Mouse (Mus musculus): ENCODE results near the gene Pik3ip1.
A peak's percentile ranks its signal among the peaks of the same experiment; 100 is the strongest.

Gene Pik3ip1

DNA sequence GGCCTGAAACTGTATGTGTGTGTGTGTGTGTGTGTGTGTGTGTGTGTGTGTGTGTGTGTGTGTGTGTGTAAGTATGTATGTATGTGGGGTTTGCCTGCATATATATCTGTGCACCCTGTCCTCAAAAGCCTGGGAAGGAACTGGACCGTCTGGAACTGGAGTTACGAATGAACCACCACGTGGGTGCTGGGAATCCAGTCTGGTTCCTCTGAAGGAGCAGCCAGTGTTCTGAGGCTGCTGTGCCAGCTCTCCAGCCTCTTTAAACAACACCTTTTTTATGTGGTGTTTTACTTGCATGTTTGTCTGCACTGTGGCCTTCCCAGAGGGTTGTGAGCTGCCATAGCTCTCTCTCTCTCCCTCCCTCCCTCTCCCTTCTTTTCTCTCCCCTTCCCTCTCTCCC, 6.4 kb downstream of the Pik3ip1 start:
- no peak for DNase-seq (ENCODE audit: low read depth, low spot score)

DNA sequence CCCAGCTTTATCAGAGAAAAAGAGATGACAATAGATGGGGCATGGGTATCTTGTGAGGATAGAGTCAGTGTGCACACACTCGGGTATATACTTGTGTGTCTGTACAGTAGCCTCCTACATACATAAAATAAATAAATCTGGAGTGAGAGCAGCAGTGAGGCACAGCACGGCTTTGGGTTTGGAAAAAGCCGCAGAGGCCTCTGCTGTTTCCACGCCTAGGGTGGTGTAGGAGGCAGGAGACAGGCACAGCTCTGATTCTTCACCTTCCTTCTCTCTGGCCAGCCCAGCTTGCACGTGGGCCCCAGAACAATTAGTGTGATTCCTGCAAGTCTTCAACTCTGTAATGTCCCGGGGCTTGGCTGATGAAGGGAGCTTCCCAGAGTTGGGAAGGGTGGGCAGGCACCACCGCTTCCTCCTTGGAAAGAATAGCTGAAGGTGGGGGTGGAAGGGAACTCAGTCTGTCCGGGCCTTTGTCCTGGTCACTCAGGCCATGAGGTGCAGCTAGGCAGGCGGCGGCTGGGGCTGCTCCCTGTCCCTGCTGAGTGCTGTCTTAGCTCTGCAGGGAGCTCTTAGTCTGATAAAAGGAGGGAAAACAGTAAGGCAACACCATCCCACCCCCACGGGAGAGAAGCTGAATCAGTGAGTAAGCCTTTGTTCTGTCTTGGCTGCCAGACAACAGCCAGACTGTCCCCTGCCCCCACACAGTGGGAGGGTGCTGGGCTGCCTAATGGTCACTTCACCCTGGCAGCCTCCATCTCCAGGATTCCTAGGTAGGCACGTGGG, 7.2 kb downstream of the Pik3ip1 start:
- peak; percentile 76 for DNase-seq (ENCODE audit: low read depth, low spot score)

GRCm38 (mm10) chr11:3337961-3338360, 7.8 kb downstream of the Pik3ip1 start:
- DNase-seq (ENCODE audit: low read depth, low spot score): no peak

DNA sequence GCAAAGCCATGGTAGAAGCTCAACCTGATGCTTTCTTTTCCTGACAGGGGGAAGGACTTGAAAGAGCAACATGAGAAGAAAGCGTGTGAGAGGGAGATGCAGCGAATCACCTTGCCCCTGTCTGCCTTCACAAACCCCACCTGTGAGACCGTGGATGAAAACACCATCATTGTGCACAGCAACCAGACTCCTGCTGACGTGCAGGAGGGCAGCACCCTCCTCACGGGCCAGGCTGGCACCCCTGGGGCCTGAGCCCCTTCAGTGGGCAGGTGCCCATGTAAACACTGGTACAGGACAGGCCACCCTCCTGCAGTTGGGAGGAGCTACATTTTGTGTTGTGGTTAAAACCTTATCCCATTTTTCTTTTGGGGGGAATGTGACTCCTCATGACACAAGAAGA, 11.3 kb downstream of the Pik3ip1 start:
- DNase-seq (ENCODE audit: low read depth, low spot score): no peak

DNA sequence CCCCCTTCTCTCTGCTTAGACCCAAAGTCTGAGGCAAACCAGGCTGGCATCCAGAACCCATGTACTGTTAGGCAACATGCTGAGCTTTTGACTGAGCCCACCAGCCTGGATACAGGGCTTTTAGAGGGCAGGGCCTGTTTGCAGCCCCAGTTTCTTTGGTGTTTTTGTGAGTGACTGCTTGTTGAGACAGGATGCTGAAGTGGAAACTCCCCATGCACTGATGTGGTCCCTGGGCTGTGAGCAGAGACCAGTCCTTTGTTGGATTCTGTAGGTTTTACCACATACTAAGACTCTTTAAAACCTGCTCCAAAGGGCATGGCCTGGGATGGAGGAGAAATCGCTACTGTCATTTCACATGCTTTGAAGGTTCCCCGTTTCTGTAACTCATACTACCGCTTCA, 14.7 kb downstream of the Pik3ip1 start:
- DNase-seq (ENCODE audit: low read depth, low spot score): no peak

- no peak for DNase-seq (ENCODE audit: low read depth, low spot score)
These were observed 16.1 kb downstream of the Pik3ip1 start for GRCm38 (mm10) chr11:3346351-3346750.

DNA sequence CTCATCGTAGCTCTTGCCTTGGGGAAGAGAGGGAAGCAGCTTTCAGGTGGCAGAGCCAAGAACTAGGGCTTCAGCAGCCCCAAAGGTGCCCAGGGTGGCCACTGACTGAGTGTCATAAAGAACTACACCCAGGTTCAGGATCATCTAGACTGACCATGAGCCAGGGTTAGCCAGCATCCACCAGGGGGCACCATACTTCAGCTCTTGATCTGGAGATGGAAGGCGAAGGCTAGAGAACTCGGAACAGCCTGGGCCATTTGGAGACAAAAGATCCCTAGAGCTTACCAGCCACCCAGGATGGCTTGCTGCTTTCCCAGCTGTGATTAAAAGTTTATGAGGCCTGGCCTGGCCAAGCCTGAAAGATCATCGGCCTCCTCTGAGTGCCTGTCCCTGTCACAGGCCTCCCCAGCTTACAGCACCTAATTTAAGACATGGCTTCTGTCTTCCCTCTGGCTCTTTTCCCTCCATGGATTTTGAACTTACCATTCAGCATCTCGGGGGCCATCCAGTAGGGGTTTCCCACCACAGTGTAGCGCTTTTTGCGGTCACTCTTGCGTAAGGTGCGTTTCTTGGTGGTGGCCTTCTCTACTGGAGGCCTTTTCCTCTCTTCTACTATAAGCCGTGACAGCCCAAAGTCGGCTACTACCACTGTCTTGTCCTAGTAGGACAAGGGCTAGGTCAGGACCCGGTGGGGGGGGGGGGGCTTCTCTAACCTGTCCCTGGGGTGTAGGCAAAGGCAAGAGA, 17.1 kb downstream of the Pik3ip1 start:
- peak; percentile 95 for DNase-seq (ENCODE audit: low read depth, low spot score)

DNA sequence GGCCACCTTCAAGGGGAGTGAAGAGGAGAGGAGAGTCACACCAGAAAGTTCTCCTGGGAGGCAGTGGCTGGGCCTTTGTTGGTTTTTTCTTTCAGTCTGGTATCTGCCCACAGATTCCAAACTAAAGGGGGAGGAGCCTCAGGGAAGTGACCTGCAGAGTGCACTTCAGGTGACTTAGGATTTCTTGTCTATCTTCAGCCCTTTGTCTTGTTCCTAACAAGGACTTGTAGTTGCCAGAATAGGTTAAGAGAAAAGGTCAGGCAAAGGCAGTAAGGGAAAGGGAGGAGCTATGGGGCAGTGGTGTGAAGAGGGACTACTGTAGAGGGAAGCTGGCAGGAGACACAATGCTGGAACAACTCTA, 17.6 kb downstream of the Pik3ip1 start:
- DNase-seq (ENCODE audit: low read depth, low spot score): peak; percentile 42

DNA sequence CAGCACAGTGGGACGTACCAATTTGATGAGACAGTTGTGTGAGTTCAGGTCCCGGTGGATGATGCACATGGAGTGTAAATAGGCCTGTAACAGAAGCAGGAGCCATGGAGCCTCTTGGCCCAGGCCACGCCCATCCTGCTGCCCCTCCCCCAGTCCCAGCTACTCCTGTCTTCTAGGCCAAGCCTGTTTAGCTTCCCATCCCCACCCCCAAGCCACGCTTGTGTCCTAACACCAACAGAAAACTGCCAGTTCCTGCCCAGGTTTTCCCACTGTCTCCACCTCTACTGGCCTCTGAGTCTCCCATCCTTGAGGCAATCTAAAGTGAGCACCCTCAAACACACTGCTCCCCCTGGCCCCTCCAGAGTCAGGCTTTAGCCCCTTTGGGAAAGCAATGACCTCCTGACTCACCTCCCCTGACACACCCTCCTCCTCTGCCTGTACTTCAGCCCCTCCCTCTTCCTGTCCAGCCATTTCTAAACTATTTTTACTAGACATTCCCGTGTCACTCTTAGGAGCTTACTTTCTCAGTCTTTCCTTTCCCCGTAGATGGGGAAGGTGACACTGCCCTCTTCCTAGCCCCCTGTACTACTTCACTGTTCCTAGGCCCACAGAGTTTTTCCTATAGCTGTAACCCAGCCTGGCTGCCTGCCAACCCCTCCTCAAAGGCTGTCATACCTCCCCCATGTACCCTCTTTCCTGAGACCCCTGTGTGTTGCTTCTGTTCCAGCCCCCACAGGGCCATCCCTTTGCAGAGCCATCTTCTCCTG, 18.6 kb downstream of the Pik3ip1 start:
- DNase-seq (ENCODE audit: low read depth, low spot score): peak; percentile 89

DNA sequence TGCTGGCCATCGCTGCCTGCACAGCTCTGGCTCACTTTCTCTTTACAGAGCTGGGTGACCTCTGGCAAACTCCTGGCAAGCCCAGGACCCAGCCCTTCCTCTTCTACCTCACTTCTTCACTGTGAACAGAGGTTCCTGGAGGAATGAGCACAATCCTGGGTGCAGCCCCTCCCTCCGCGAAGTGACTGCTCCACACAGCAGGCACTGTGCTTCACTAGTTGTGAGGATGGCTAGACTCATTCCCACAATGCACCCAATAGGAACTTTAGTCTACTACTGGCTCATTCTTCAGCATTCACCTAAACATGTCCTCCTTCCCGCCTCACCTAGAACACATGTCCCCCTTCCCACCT, 19.1 kb downstream of the Pik3ip1 start:
- no peak for DNase-seq (ENCODE audit: low read depth, low spot score)

DNA sequence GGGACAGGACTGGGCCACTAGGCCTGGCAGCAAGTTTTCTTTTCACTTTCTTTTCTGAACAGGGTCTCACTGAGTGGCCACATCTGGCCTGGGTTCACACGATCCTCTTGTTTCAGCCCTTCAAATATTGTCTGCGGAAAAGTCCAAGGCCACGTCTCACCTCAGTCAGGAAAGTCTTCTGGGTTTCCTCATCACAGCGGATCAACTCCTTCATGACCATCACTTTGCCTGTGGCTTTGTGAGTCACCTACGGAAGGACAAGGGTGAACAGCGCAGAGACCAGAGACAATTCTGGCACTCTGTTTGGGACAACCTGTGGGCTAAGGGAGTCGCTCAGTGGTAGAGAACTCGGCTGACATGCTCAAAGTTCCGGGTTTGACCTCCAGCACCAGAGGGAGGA, 21.9 kb downstream of the Pik3ip1 start:
- DNase-seq (ENCODE audit: low read depth, low spot score): no peak

GRCm38 (mm10) chr11:3352990-3353585, 22.9 kb downstream of the Pik3ip1 start:
- DNase-seq (ENCODE audit: low read depth, low spot score): peak; percentile 45

- DNase-seq (ENCODE audit: low read depth, low spot score): no peak
These were observed 32.7 kb downstream of the Pik3ip1 start for GRCm38 (mm10) chr11:3362854-3363253.

DNA sequence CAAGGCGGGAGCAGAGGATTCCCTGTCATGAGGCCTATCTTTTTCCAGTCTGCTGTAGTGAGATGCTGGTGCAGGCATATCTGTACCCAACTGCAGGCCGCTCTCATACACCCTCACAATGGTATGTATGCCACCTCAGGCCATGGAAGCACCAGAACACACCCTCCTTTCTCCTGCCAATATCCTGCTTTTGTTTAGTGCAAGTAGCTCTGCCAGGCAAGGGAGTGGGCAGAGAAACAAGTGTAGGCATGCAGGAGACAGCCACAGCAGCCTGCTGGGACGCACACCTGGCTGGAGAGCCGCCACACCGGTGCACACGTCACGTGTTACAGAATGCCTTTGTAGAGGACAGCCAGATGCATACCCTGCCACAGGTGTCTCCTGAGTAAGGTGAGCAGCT, 36.2 kb downstream of the Pik3ip1 start:
- no peak for DNase-seq (ENCODE audit: low read depth, low spot score)

DNA sequence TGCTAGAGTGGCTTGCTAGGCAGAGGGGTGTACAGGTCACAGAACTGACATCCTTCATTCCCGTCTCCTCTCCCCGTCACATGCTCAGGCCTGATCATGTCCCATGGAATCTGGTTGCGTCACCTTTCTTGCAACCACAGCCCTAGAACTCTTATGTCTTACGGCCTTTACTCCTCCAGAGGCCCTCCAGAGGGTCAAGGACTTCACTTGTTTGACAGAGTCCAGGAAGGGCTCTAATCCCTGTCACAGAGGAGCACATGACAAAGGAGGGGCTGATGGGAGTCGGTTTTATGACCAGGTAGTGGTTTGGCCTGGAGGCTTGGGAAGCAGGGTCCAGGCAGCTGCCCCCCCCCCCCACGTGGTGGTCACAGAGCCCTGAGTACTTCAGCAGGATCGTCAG, 38.8 kb downstream of the Pik3ip1 start:
- DNase-seq (ENCODE audit: low read depth, low spot score): peak; percentile 12

- no peak for DNase-seq (ENCODE audit: low read depth, low spot score)
These were observed 39.2 kb downstream of the Pik3ip1 start for GRCm38 (mm10) chr11:3369449-3369848.

GRCm38 (mm10) chr11:3370162-3370561, 40.0 kb downstream of the Pik3ip1 start:
- DNase-seq (ENCODE audit: low read depth, low spot score): no peak

DNA sequence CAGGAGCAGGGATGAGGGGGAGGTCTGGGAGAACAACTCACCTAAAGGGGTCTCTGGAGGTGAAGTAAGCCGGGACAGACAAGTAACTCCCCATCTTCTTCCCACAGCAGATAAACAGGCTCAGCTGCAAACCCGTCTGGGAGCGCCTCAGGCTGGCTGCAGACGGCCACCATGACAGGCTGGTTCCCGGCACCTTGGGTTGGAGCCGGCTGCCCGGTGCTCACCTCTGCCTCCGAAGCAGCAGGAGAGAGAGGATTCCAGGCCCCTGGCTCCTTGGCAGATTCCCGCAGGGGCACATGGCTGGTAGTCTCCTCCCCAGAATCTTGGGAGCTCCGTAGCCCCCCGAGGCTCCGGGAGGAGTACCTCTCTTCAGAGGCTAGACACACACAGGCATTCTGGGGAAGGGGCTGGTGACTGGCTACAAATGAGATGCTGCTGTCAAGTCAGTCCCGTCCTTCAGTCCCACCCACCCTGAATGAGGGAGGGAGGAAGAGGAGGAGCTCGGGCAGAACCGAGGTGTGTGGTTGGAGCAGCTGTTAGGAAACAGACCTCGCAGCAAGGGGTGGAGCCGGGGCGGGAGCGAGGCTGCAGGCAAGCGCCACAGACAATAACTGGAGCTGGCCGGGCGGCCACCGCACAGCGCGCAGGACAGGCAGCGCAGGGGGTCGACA, 40.9 kb downstream of the Pik3ip1 start:
- DNase-seq (ENCODE audit: low read depth, low spot score): peak; percentile 87

DNA sequence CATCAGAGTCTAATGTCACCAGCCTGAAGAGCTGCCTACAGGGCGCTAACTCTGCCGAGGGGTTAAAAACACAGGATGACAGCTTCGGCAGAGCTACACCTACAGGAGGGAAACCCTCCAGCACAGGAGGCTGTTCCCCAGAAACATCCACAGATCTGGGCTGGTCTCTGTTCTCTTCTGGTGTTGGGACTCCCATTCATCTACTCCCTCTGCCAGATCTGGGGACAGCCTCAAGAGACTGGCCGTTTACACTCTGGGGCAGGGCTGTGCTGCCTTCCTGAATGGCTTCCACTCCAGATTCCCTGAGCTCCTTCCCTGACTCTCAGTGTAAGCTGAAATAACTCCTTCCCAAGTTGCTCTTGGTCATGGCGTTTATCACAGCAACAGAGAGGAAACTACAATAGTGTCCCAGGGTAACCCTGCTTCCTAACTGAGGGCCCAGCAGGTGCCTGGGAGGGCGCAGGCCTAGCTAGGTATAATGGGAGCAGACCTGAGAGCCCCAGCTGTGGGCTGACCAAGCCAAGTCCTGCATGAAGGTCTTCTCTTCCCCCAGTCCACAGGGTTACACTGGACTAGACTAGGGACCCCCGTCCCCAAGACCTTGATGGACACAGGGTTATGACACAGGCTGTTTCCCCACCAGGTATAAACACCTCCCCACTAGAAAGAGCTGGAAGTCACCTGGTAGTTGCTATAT, 41.5 kb downstream of the Pik3ip1 start:
- DNase-seq (ENCODE audit: low read depth, low spot score): no peak

- peak; percentile 88 for DNase-seq (ENCODE audit: low read depth, low spot score)
These were observed 43.5 kb downstream of the Pik3ip1 start for GRCm38 (mm10) chr11:3373591-3374292.

All from 3T3-L1 (cell line).